Mouse (Mus musculus): ENCODE data around the gene Tppp3.

Tppp3 gene

DNA sequence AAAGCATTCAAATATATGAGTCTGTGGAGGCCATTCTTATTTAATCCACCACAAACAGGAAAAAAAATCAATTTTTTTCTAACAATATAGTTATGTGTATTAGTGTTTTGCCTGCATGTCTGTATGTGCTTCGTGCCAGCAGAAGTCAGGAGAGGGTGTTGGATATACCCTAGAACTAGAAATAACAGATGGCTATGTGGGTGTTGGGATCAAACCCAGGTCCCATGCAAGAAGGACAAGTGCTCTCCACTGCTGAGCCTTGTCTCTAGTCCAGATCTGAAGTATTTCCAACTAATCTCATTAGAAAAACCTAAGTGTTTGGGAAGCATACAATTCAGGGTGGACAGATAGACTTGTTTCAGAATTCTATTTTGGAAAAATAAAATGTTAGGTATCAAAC lies 49.3 kb downstream of the Tppp3 start:
- no peak for DNase-seq

DNA sequence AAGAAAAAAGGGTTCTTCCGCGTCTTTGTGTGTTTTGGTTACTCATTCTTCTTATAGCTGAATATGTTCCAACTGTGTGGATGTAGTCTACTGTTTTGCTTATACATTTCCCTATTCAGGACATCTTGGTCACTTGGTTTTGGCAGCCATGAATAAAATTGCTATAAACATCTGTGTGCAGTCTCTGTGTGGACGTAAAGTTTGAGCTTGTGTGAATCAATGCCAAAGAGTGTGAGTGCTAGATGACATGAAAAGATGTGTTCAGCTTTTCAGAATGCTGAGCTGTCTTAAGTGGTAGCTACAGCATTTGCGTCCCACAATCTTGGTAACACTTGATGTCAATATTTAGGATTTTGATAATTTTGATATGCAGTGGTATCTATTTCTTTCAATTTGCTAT lies 51.5 kb downstream of the Tppp3 start:
- DNase-seq = no peak

DNA sequence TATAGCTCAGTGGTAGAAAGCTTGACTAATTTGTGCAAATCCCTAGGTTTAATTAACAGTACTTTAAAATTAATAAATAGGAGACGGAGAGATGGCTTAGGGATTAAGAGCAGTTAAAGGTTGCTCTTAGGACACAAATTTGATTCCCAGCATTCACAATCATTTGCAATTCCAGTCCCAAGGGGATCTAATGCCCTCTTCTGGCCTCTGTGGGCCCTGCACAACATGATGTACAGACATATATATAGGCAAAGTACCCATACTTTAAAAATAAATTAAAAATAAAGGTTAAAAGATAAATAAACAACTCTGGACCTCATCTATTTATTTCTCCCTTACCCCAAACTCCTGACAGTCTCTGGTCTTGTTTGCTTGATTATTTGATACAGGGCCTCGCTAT lies 52.3 kb downstream of the Tppp3 start:
- DNase-seq = no peak

Measured in spleen, adult 18-20 months (tissue).